Mouse (Mus musculus): Measurements from ENCODE around the gene Tmem150c. TPM values are rescaled to one million over a fixed set of nuclear protein-coding genes. Genes with fewer than 3 reads are reported as not detected.
A peak's percentile ranks its signal among the peaks of the same experiment; 100 is the strongest.

Tmem150c gene
- polyA plus RNA-seq, 1 experiment from 2014 or later: 1.4 TPM

- Histone ChIP-seq H3K4me1 (replicated peaks; ENCODE audit: control insufficient read depth, insufficient read depth, low read length) (peaks cover 34% of the 10 kb centered on the region), H3K27me3 (replicated peaks; ENCODE audit: control insufficient read depth, insufficient read depth, low read length) (no peaks in the 10 kb centered on the region), H3K4me3 (ENCODE audit: low read depth, low read length) (peak within 1 kb of the TSS; percentile 99), H3K27ac (ENCODE audit: low read depth) (peak within 1 kb of the TSS; percentile 96), H3K36me3 (ENCODE audit: control insufficient read depth, insufficient read depth, low read length) (peaks cover 33% of the 10 kb centered on the region), H3K9ac (ENCODE audit: low read length) (peak within 1 kb of the TSS; percentile 99), H3K4me2 (ENCODE audit: low read length) (peak within 1 kb of the TSS; percentile 79), H3K9me3 (ENCODE audit: control insufficient read depth, low read length) (no peaks in the 10 kb centered on the region)
- peak; percentile 87 for ATAC-seq (replicated peaks; ENCODE audit: low FRiP score, low TSS enrichment, low read depth)
- WGBS: 0% methylated on average over 54 of the region's 57 CpGs
- peak; percentile 97 for DNase-seq (ENCODE audit: low spot score)
Observed at GRCm38 (mm10) chr5:100039602-100040142, 119.9 kb downstream of the Tmem150c start, which contains the start of the genes Hnrnpdl and Enoph1. Gene Hnrnpdl, minus strand, starts transcription at chr5:100039664. Gene Enoph1, plus strand, starts transcription at chr5:100039985.

- Histone ChIP-seq H3K27ac (ENCODE audit: low read depth) (peak overlapping the region; percentile 96), H3K9ac (ENCODE audit: low read length) (peak overlapping the region; percentile 99), H3K9me3 (ENCODE audit: control insufficient read depth, low read length) (no peaks in the 10 kb centered on the region), H3K4me1 (replicated peaks; ENCODE audit: control insufficient read depth, insufficient read depth, low read length) (peaks cover 32% of the 10 kb centered on the region), H3K4me2 (ENCODE audit: low read length) (peak overlapping the region; percentile 79), H3K27me3 (replicated peaks; ENCODE audit: control insufficient read depth, insufficient read depth, low read length) (no peaks in the 10 kb centered on the region), H3K4me3 (ENCODE audit: low read depth, low read length) (peak overlapping the region; percentile 99), H3K36me3 (ENCODE audit: control insufficient read depth, insufficient read depth, low read length) (peaks cover 40% of the 10 kb centered on the region)
- WGBS: under 1% methylated on average over 110 of the region's 113 CpGs
- peak; percentile 98 for DNase-seq (ENCODE audit: low spot score)
- ATAC-seq (replicated peaks; ENCODE audit: low FRiP score, low TSS enrichment, low read depth): peak; percentile 67
Observed at GRCm38 (mm10) chr5:100038714-100039601, 120.7 kb downstream of the Tmem150c start.

GRCm38 (mm10) chr5:100037965-100038713 lies 121.5 kb downstream of the Tmem150c start:
- peak overlapping the region; percentile 99 for H3K4me3 ChIP-seq (ENCODE audit: low read depth, low read length)
- peak overlapping the region; percentile 96 for H3K27ac ChIP-seq (ENCODE audit: low read depth)
- peaks cover 25% of the 10 kb centered on the region for H3K4me1 ChIP-seq (replicated peaks; ENCODE audit: control insufficient read depth, insufficient read depth, low read length)
- peak overlapping the region; percentile 100 for H3K4me2 ChIP-seq (ENCODE audit: low read length)
- no peaks in the 10 kb centered on the region for H3K27me3 ChIP-seq (replicated peaks; ENCODE audit: control insufficient read depth, insufficient read depth, low read length)
- ATAC-seq (replicated peaks; ENCODE audit: low FRiP score, low TSS enrichment, low read depth) (peak; percentile 30), DNase-seq (ENCODE audit: low spot score) (peak; percentile 93)
- under 1% methylated on average over 25 of the region's 45 CpGs for WGBS
- H3K9ac ChIP-seq (ENCODE audit: low read length): peak overlapping the region; percentile 99
- H3K36me3 ChIP-seq (ENCODE audit: control insufficient read depth, insufficient read depth, low read length): peaks cover 48% of the 10 kb centered on the region
- no peaks in the 10 kb centered on the region for H3K9me3 ChIP-seq (ENCODE audit: control insufficient read depth, low read length)

GRCm38 (mm10) chr5:100036681-100037080 lies 122.9 kb downstream of the Tmem150c start:
- peaks cover 59% of the 10 kb centered on the region for H3K36me3 ChIP-seq (ENCODE audit: control insufficient read depth, insufficient read depth, low read length)

GRCm38 (mm10) chr5:100035950-100036349 lies 123.7 kb downstream of the Tmem150c start:
- Histone ChIP-seq H3K4me1 (replicated peaks; ENCODE audit: control insufficient read depth, insufficient read depth, low read length) (peaks cover 21% of the 10 kb centered on the region), H3K4me3 (ENCODE audit: low read depth, low read length) (peak overlapping the region; percentile 99), H3K9ac (ENCODE audit: low read length) (no peak overlapping the region), H3K9me3 (ENCODE audit: control insufficient read depth, low read length) (no peaks in the 10 kb centered on the region), H3K27ac (ENCODE audit: low read depth) (no peak overlapping the region), H3K4me2 (ENCODE audit: low read length) (peak overlapping the region; percentile 100), H3K27me3 (replicated peaks; ENCODE audit: control insufficient read depth, insufficient read depth, low read length) (no peaks in the 10 kb centered on the region), H3K36me3 (ENCODE audit: control insufficient read depth, insufficient read depth, low read length) (peaks cover 61% of the 10 kb centered on the region)
- ATAC-seq (replicated peaks; ENCODE audit: low FRiP score, low TSS enrichment, low read depth): no peak
- no peak for DNase-seq (ENCODE audit: low spot score)
- WGBS: 47% methylated on average over 7 of the region's 7 CpGs

More at GRCm38 (mm10) chr5:100036681-100037080, 122.9 kb downstream of the Tmem150c start:
- Histone ChIP-seq H3K27ac (ENCODE audit: low read depth) (no peak overlapping the region), H3K4me1 (replicated peaks; ENCODE audit: control insufficient read depth, insufficient read depth, low read length) (peaks cover 25% of the 10 kb centered on the region), H3K9me3 (ENCODE audit: control insufficient read depth, low read length) (no peaks in the 10 kb centered on the region), H3K9ac (ENCODE audit: low read length) (peak overlapping the region; percentile 99), H3K4me2 (ENCODE audit: low read length) (peak overlapping the region; percentile 100), H3K4me3 (ENCODE audit: low read depth, low read length) (peak overlapping the region; percentile 99), H3K27me3 (replicated peaks; ENCODE audit: control insufficient read depth, insufficient read depth, low read length) (no peaks in the 10 kb centered on the region)
- WGBS: 17% methylated on average over 7 of the region's 7 CpGs
- DNase-seq (ENCODE audit: low spot score) (no peak), ATAC-seq (replicated peaks; ENCODE audit: low FRiP score, low TSS enrichment, low read depth) (no peak)

DNA sequence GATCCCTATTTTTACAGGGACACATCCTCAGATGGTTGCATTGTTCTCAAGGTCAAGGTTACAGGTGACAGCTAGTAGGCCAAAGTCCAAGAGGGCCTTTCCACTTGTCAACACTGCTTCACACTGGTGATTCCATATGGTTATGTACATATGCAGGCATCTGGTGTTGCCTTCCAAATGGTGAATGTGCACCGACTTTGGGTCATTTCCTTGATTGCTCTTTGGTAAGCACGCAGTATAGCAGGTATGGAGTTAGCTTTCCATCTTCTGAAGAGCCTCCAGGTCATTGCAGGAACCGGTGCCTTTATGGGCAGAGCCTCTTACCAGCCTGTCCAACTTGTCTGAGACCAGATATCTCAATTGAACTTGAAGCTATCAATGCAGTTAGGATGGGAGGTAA lies 127.0 kb downstream of the Tmem150c start:
- H3K9ac ChIP-seq (ENCODE audit: low read length): no peak overlapping the region
- ATAC-seq (replicated peaks; ENCODE audit: low FRiP score, low TSS enrichment, low read depth) (no peak), DNase-seq (ENCODE audit: low spot score) (no peak)
- H3K4me1 ChIP-seq (replicated peaks; ENCODE audit: control insufficient read depth, insufficient read depth, low read length): peaks cover 16% of the 10 kb centered on the region
- no peak overlapping the region for H3K27ac ChIP-seq (ENCODE audit: low read depth)
- peaks cover 61% of the 10 kb centered on the region for H3K36me3 ChIP-seq (ENCODE audit: control insufficient read depth, insufficient read depth, low read length)
- no peak overlapping the region for H3K4me2 ChIP-seq (ENCODE audit: low read length)
- H3K4me3 ChIP-seq (ENCODE audit: low read depth, low read length): no peak overlapping the region
- H3K9me3 ChIP-seq (ENCODE audit: control insufficient read depth, low read length): no peaks in the 10 kb centered on the region
- 75% methylated on average over 3 of the region's 3 CpGs for WGBS
- no peaks in the 10 kb centered on the region for H3K27me3 ChIP-seq (replicated peaks; ENCODE audit: control insufficient read depth, insufficient read depth, low read length)

DNA sequence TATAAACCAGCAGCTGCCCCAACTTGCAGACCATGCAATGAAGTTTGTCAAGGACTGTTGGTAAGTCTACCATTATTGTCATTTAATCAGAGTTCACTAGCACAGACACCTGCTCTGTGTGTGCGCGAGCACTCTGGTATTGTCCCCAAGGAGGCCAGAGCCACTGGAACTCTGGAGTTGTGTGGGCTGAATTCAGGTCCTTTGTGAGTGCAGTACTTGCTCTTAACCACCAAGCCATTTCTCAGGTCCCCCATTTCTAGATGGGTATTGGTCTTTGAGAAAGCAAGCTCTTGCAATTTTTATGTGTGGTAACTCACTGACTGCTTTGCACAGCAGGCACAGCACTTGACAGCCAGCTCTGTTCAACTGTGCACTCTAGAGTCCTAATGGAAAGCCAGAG lies 127.5 kb downstream of the Tmem150c start:
- no peak overlapping the region for H3K4me3 ChIP-seq (ENCODE audit: low read depth, low read length)
- DNase-seq (ENCODE audit: low spot score): no peak
- H3K27me3 ChIP-seq (replicated peaks; ENCODE audit: control insufficient read depth, insufficient read depth, low read length): no peaks in the 10 kb centered on the region
- H3K9ac ChIP-seq (ENCODE audit: low read length): no peak overlapping the region
- H3K4me1 ChIP-seq (replicated peaks; ENCODE audit: control insufficient read depth, insufficient read depth, low read length): peaks cover 12% of the 10 kb centered on the region
- 0 out of 2 replicates have a peak, but pooled peaks have one; percentile 20 for ATAC-seq (replicated peaks; ENCODE audit: low FRiP score, low TSS enrichment, low read depth)
- H3K27ac ChIP-seq (ENCODE audit: low read depth): no peak overlapping the region
- WGBS: 89% methylated on average over 2 of the region's 2 CpGs
- no peaks in the 10 kb centered on the region for H3K9me3 ChIP-seq (ENCODE audit: control insufficient read depth, low read length)
- no peak overlapping the region for H3K4me2 ChIP-seq (ENCODE audit: low read length)
- peaks cover 56% of the 10 kb centered on the region for H3K36me3 ChIP-seq (ENCODE audit: control insufficient read depth, insufficient read depth, low read length)

- no peaks in the 10 kb centered on the region for H3K27me3 ChIP-seq (replicated peaks; ENCODE audit: control insufficient read depth, insufficient read depth, low read length)
- H3K4me3 ChIP-seq (ENCODE audit: low read depth, low read length): no peak overlapping the region
- no peaks in the 10 kb centered on the region for H3K9me3 ChIP-seq (ENCODE audit: control insufficient read depth, low read length)
- peak; percentile 62 for ATAC-seq (replicated peaks; ENCODE audit: low FRiP score, low TSS enrichment, low read depth)
- H3K4me1 ChIP-seq (replicated peaks; ENCODE audit: control insufficient read depth, insufficient read depth, low read length): no peaks in the 10 kb centered on the region
- H3K36me3 ChIP-seq (ENCODE audit: control insufficient read depth, insufficient read depth, low read length): peaks cover 35% of the 10 kb centered on the region
- H3K27ac ChIP-seq (ENCODE audit: low read depth): no peak overlapping the region; the same call in 1 of the 2 replicates
- 15% methylated on average over 6 of the region's 6 CpGs for WGBS
- peak; percentile 68 for DNase-seq (ENCODE audit: low spot score)
- no peak overlapping the region for H3K9ac ChIP-seq (ENCODE audit: low read length)
- no peak overlapping the region; the same call in 1 of the 2 replicates for H3K4me2 ChIP-seq (ENCODE audit: low read length)
Observed at GRCm38 (mm10) chr5:100030069-100030468, 129.5 kb downstream of the Tmem150c start.
